Mouse (Mus musculus): ENCODE measurements around the gene Rem1. TPM values are rescaled to one million over a fixed set of nuclear protein-coding genes. Genes with fewer than 3 reads are reported as not detected.

Rem1 gene
- polyA plus RNA-seq, 1 experiment = not detected

- TF ChIP-seq POLR2A (IDR thresholded peaks at IDR 0.05; ENCODE audit: borderline replicate concordance, low read depth, low read length) (no peak), CTCF (IDR thresholded peaks at IDR 0.05; ENCODE audit: low read depth, low read length) (no peak; the same call in 1 of the 2 replicates)
- no peak overlapping the region for H3K27ac ChIP-seq (ENCODE audit: insufficient read depth, low read depth, low read length)
- H3K4me3 ChIP-seq (ENCODE audit: insufficient read depth, low read length) = peak overlapping the region; percentile 72
- peaks cover 18% of the 10 kb centered on the region for H3K4me1 ChIP-seq (ENCODE audit: control insufficient read depth, insufficient read depth, low read length)
These were observed 44.4 kb downstream of the Rem1 start for GRCm38 (mm10) chr2:152670983-152671641.

- no peak overlapping the region for H3K27ac ChIP-seq (ENCODE audit: insufficient read depth, low read depth, low read length)
- TF ChIP-seq CTCF (IDR thresholded peaks at IDR 0.05; ENCODE audit: low read depth, low read length) = no peak; the same call in 1 of the 2 replicates
- TF ChIP-seq POLR2A (IDR thresholded peaks at IDR 0.05; ENCODE audit: borderline replicate concordance, low read depth, low read length) = no peak
These were observed 44.9 kb downstream of the Rem1 start for GRCm38 (mm10) chr2:152671642-152671999.

GRCm38 (mm10) chr2:152672166-152672565, 45.4 kb downstream of the Rem1 start:
- TF ChIP-seq CTCF (IDR thresholded peaks at IDR 0.05; ENCODE audit: low read depth, low read length) = no peak
- no peak for TF ChIP-seq POLR2A (IDR thresholded peaks at IDR 0.05; ENCODE audit: borderline replicate concordance, low read depth, low read length)
- Histone ChIP-seq H3K4me1 (ENCODE audit: control insufficient read depth, insufficient read depth, low read length) (peaks cover 18% of the 10 kb centered on the region), H3K27ac (ENCODE audit: insufficient read depth, low read depth, low read length) (no peak overlapping the region), H3K4me3 (ENCODE audit: insufficient read depth, low read length) (peak overlapping the region; percentile 72)

More at GRCm38 (mm10) chr2:152671642-152671999, 44.9 kb downstream of the Rem1 start:
- H3K4me1 ChIP-seq (ENCODE audit: control insufficient read depth, insufficient read depth, low read length) = peaks cover 18% of the 10 kb centered on the region
- H3K4me3 ChIP-seq (ENCODE audit: insufficient read depth, low read length) = peak overlapping the region; percentile 72

- no peak for TF ChIP-seq CTCF (IDR thresholded peaks at IDR 0.05; ENCODE audit: low read depth, low read length)
- peaks cover 18% of the 10 kb centered on the region for H3K4me1 ChIP-seq (ENCODE audit: control insufficient read depth, insufficient read depth, low read length)
- H3K27ac ChIP-seq (ENCODE audit: insufficient read depth, low read depth, low read length) = no peak overlapping the region
- H3K4me3 ChIP-seq (ENCODE audit: insufficient read depth, low read length) = no peak overlapping the region
These were observed 47.4 kb downstream of the Rem1 start for GRCm38 (mm10) chr2:152674148-152674547.

GRCm38 (mm10) chr2:152675252-152675791, 48.6 kb downstream of the Rem1 start:
- TF ChIP-seq CTCF (IDR thresholded peaks at IDR 0.05; ENCODE audit: low read depth, low read length) (no peak), POLR2A (IDR thresholded peaks at IDR 0.05; ENCODE audit: borderline replicate concordance, low read depth, low read length) (no peak)
- H3K4me1 ChIP-seq (ENCODE audit: control insufficient read depth, insufficient read depth, low read length) = peaks cover 18% of the 10 kb centered on the region
- no peak overlapping the region for H3K27ac ChIP-seq (ENCODE audit: insufficient read depth, low read depth, low read length)
- H3K4me3 ChIP-seq (ENCODE audit: insufficient read depth, low read length) = no peak overlapping the region

GRCm38 (mm10) chr2:152678302-152678701, 51.6 kb downstream of the Rem1 start:
- Histone ChIP-seq H3K27ac (ENCODE audit: insufficient read depth, low read depth, low read length) (no peak overlapping the region), H3K4me3 (ENCODE audit: insufficient read depth, low read length) (no peak overlapping the region), H3K4me1 (ENCODE audit: control insufficient read depth, insufficient read depth, low read length) (peaks cover 14% of the 10 kb centered on the region)
- TF ChIP-seq POLR2A (IDR thresholded peaks at IDR 0.05; ENCODE audit: borderline replicate concordance, low read depth, low read length) = no peak
- TF ChIP-seq CTCF (IDR thresholded peaks at IDR 0.05; ENCODE audit: low read depth, low read length) = peak; percentile 29; the same call in 1 of the 2 replicates

- H3K4me3 ChIP-seq (ENCODE audit: insufficient read depth, low read length) = no peak overlapping the region
- TF ChIP-seq POLR2A (IDR thresholded peaks at IDR 0.05; ENCODE audit: borderline replicate concordance, low read depth, low read length) (no peak), CTCF (IDR thresholded peaks at IDR 0.05; ENCODE audit: low read depth, low read length) (no peak)
- H3K27ac ChIP-seq (ENCODE audit: insufficient read depth, low read depth, low read length) = no peak overlapping the region
- peaks cover 18% of the 10 kb centered on the region for H3K4me1 ChIP-seq (ENCODE audit: control insufficient read depth, insufficient read depth, low read length)
These were observed 52.2 kb downstream of the Rem1 start for GRCm38 (mm10) chr2:152678925-152679324.

- no peak for TF ChIP-seq POLR2A (IDR thresholded peaks at IDR 0.05; ENCODE audit: borderline replicate concordance, low read depth, low read length)
- no peak for TF ChIP-seq CTCF (IDR thresholded peaks at IDR 0.05; ENCODE audit: low read depth, low read length)
- peaks cover 21% of the 10 kb centered on the region for H3K4me1 ChIP-seq (ENCODE audit: control insufficient read depth, insufficient read depth, low read length)
- no peak overlapping the region for H3K27ac ChIP-seq (ENCODE audit: insufficient read depth, low read depth, low read length)
- H3K4me3 ChIP-seq (ENCODE audit: insufficient read depth, low read length) = no peak overlapping the region
These were observed 53.1 kb downstream of the Rem1 start for GRCm38 (mm10) chr2:152679701-152680355.

- no peak overlapping the region for H3K4me3 ChIP-seq (ENCODE audit: insufficient read depth, low read length)
- TF ChIP-seq CTCF (IDR thresholded peaks at IDR 0.05; ENCODE audit: low read depth, low read length) (no peak), POLR2A (IDR thresholded peaks at IDR 0.05; ENCODE audit: borderline replicate concordance, low read depth, low read length) (no peak)
- peak overlapping the region; percentile 52 for H3K27ac ChIP-seq (ENCODE audit: insufficient read depth, low read depth, low read length)
- H3K4me1 ChIP-seq (ENCODE audit: control insufficient read depth, insufficient read depth, low read length) = peaks cover 21% of the 10 kb centered on the region
These were observed 56.3 kb downstream of the Rem1 start for GRCm38 (mm10) chr2:152683086-152683485.

Other genes starting within 250 kb of the Rem1 start
- gene Sox12, start 228.9 kb upstream of the Rem1 start, polyA plus RNA-seq (2012; ENCODE audit: insufficient read depth, insufficient read length, missing spikeins) = 0.44 and 0.51 TPM in 2 replicates
- 2.0 and 2.3 TPM in 2 replicates for gene Zcchc3, start 211.9 kb upstream of the Rem1 start, polyA plus RNA-seq (2012; ENCODE audit: insufficient read depth, insufficient read length, missing spikeins)
- not detected in 2 replicates for gene 6820408C15Rik, start 211.4 kb upstream of the Rem1 start, polyA plus RNA-seq (2012; ENCODE audit: insufficient read depth, insufficient read length, missing spikeins)
- gene Defb23, start 162.3 kb upstream of the Rem1 start, polyA plus RNA-seq (2012; ENCODE audit: insufficient read depth, insufficient read length, missing spikeins) = not detected in 2 replicates
- not detected in 2 replicates for gene Defb20, start 149.9 kb upstream of the Rem1 start, polyA plus RNA-seq (2012; ENCODE audit: insufficient read depth, insufficient read length, missing spikeins)
- not detected in 2 replicates for gene Defb22, start 136.8 kb upstream of the Rem1 start, polyA plus RNA-seq (2012; ENCODE audit: insufficient read depth, insufficient read length, missing spikeins)
- gene Defb26, start 115.3 kb upstream of the Rem1 start, polyA plus RNA-seq (2012; ENCODE audit: insufficient read depth, insufficient read length, missing spikeins) = not detected in 2 replicates
- gene Defb28, start 108.7 kb upstream of the Rem1 start, polyA plus RNA-seq (2012; ENCODE audit: insufficient read depth, insufficient read length, missing spikeins) = not detected in 2 replicates
- not detected in 2 replicates for gene Defb29, start 86.9 kb upstream of the Rem1 start, polyA plus RNA-seq (2012; ENCODE audit: insufficient read depth, insufficient read length, missing spikeins)
- gene Gm17416, start 57.6 kb upstream of the Rem1 start, polyA plus RNA-seq (2012; ENCODE audit: insufficient read depth, insufficient read length, missing spikeins) = not detected in 2 replicates
- gene Defb21, start 54.2 kb upstream of the Rem1 start, polyA plus RNA-seq (2012; ENCODE audit: insufficient read depth, insufficient read length, missing spikeins) = not detected in 2 replicates
- gene Defb19, start 46.6 kb upstream of the Rem1 start, polyA plus RNA-seq (2012; ENCODE audit: insufficient read depth, insufficient read length, missing spikeins) = not detected in 2 replicates
- gene Defb45, start 27.6 kb upstream of the Rem1 start, polyA plus RNA-seq (2012; ENCODE audit: insufficient read depth, insufficient read length, missing spikeins) = not detected in 2 replicates
- not detected in 2 replicates for gene Defb36, start 22.6 kb upstream of the Rem1 start, polyA plus RNA-seq (2012; ENCODE audit: insufficient read depth, insufficient read length, missing spikeins)
- not detected in 2 replicates for gene Defb25, start 3.9 kb upstream of the Rem1 start, polyA plus RNA-seq (2012; ENCODE audit: insufficient read depth, insufficient read length, missing spikeins)
- gene H13, start 42.5 kb downstream of the Rem1 start, polyA plus RNA-seq (2012; ENCODE audit: insufficient read depth, insufficient read length, missing spikeins) = 93.6 and 95.2 TPM in 2 replicates
- gene Mcts2, start 60.1 kb downstream of the Rem1 start, polyA plus RNA-seq (2012; ENCODE audit: insufficient read depth, insufficient read length, missing spikeins) = 0.82 and 2.4 TPM in 2 replicates
- gene Id1, start 109.3 kb downstream of the Rem1 start, polyA plus RNA-seq (2012; ENCODE audit: insufficient read depth, insufficient read length, missing spikeins) = not detected in 2 replicates
- not detected in 2 replicates for gene Cox4i2, start 127.2 kb downstream of the Rem1 start, polyA plus RNA-seq (2012; ENCODE audit: insufficient read depth, insufficient read length, missing spikeins)
- 29.0 and 30.8 TPM in 2 replicates for gene Bcl2l1, start 204.8 kb downstream of the Rem1 start, polyA plus RNA-seq (2012; ENCODE audit: insufficient read depth, insufficient read length, missing spikeins)
- gene Tpx2, start 221.0 kb downstream of the Rem1 start, polyA plus RNA-seq (2012; ENCODE audit: insufficient read depth, insufficient read length, missing spikeins) = 35.1 and 38.3 TPM in 2 replicates